Mouse (Mus musculus) embryonic facial prominence, embryonic 11.5 days (tissue): ENCODE measurements around the gene Cog8. TPM values are rescaled to one million over a fixed set of nuclear protein-coding genes. Genes with fewer than 3 reads are reported as not detected.
"Not testable (repeated sequence)": the region's sequence is repeated elsewhere in the genome, so short reads cannot be mapped to it uniquely, and the experiment has no call there.

Experiments
- ATAC-seq: fragments of 200-750 bp; cut with Nextera tagmentation; replicated peaks from 2 replicates; pipeline ENCODE4 v1.8.0; 2017; ENCODE audit warnings: low read depth; ENCODE audit not compliant: insufficient number of reproducible peaks, low FRiP score, low TSS enrichment
- DNase-seq: peaks from one replicate; pipeline ENCODE4 v3.0.0-alpha.2; 2015; ENCODE audit warnings: low spot score
- H3K27ac ChIP-seq: fragments of 300-500 bp; sonication (generic); replicated peaks from 2 replicates; pipeline ENCODE4 v1.5.1; 2014; ENCODE audit warnings: mild to moderate bottlenecking, low read depth, low read length, control low read depth
- H3K27me3 ChIP-seq: fragments of 300-500 bp; sonication (generic); 2 replicates; pipeline ENCODE4 v1.6.1; 2014; ENCODE audit warnings: mild to moderate bottlenecking, low read length, moderate library complexity, mixed read lengths; ENCODE audit not compliant: control insufficient read depth, insufficient read depth
- H3K36me3 ChIP-seq: fragments of 300-500 bp; sonication (generic); replicated peaks from 2 replicates; pipeline ENCODE4 v1.6.1; 2014; ENCODE audit warnings: low read depth, mild to moderate bottlenecking, low read length, moderate library complexity, mixed read lengths; ENCODE audit not compliant: control insufficient read depth, insufficient read depth
- H3K4me1 ChIP-seq: fragments of 300-500 bp; sonication (generic); 2 replicates; pipeline ENCODE4 v1.6.1; 2014; ENCODE audit warnings: low read length, mixed read lengths; ENCODE audit not compliant: control insufficient read depth, insufficient read depth
- H3K4me2 ChIP-seq: fragments of 300-500 bp; sonication (generic); 2 replicates; pipeline ENCODE4 v1.6.1; 2014; ENCODE audit warnings: low read depth, mild to moderate bottlenecking, control low read depth, low read length, moderate library complexity
- H3K4me3 ChIP-seq: fragments of 300-500 bp; sonication (generic); 2 replicates; pipeline ENCODE4 v1.5.1; 2014; ENCODE audit warnings: low read depth, low read length, control low read depth
- H3K9ac ChIP-seq: fragments of 300-500 bp; sonication (generic); replicated peaks from 2 replicates; pipeline ENCODE4 v1.6.1; 2014; ENCODE audit warnings: mild to moderate bottlenecking, control low read depth, low read length
- H3K9me3 ChIP-seq: fragments of 300-500 bp; sonication (generic); replicated peaks from 2 replicates; pipeline ENCODE4 v1.6.1; 2016; ENCODE audit warnings: mild to moderate bottlenecking, low read length, inconsistent platforms, mixed read lengths; ENCODE audit not compliant: control insufficient read depth
- WGBS: fragments of 180-500 bp; shearing (Covaris S2); extraction: QIAGEN DNeasy Blood & Tissue Kit; methylation state at CpG from one replicate; pipeline ENCODE4 v1.1.7; 2014; 5-methylcytosine and 5-hydroxymethylcytosine counted together
- microRNA-seq: library from miRNA; unstranded; fragments of <30 nt; microRNA quantifications from one replicate; pipeline ENCODE4, GENCODE M21; 2016; ENCODE audit warnings: borderline number of aligned reads
- polyA plus RNA-seq: library from polyadenylated mRNA; unstranded; fragments of >200 nt; fragmentation: Nextera tagmentation; extraction: Ambion mirVana; gene quantifications from 2 replicates; pipeline ENCODE4 v1.2.1, GENCODE M21; 2014

Gene Cog8
- polyA plus RNA-seq, 1 experiment from 2014 or later = 42.0 TPM

DNA sequence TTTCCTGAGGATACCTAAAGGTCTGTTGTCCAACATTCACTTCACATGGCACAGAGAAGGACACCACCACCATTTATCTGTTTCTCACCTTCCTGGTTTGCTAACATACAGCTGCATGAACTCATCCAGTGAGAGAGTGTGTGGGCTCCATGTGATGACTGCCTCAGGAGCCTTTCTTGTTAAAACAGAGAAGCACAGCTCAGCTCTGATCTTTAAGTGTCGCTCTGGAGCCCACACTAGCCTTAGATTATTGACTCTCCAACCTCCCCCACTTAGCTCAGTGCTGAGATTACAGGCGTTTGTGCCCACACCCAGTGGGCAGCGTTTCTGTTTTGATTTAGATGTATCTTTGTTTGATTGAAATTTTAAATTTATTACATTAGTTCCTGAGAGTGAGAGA is 48.7 kb downstream of the Cog8 start:
- H3K36me3 ChIP-seq = 0 out of 2 replicates have a peak, but pooled peaks cover 3% of the 10 kb centered on the region
- no peak overlapping the region for H3K27ac ChIP-seq
- no peaks in the 10 kb centered on the region for H3K27me3 ChIP-seq
- no peak for ATAC-seq
- no peak overlapping the region for H3K4me3 ChIP-seq
- H3K4me1 ChIP-seq = no peaks in the 10 kb centered on the region
- no peak overlapping the region for H3K4me2 ChIP-seq
- WGBS = 88% methylated on average over 3 of the region's 3 CpGs
- no peaks in the 10 kb centered on the region for H3K9me3 ChIP-seq
- DNase-seq = no peak
- no peak overlapping the region for H3K9ac ChIP-seq

- 33% methylated on average over 5 of the region's 5 CpGs for WGBS
- Histone ChIP-seq H3K36me3 (no peaks in the 10 kb centered on the region), H3K9ac (no peak overlapping the region)
Measured at GRCm38 (mm10) chr8:107002532-107002931, 54.0 kb downstream of the Cog8 start.

DNA sequence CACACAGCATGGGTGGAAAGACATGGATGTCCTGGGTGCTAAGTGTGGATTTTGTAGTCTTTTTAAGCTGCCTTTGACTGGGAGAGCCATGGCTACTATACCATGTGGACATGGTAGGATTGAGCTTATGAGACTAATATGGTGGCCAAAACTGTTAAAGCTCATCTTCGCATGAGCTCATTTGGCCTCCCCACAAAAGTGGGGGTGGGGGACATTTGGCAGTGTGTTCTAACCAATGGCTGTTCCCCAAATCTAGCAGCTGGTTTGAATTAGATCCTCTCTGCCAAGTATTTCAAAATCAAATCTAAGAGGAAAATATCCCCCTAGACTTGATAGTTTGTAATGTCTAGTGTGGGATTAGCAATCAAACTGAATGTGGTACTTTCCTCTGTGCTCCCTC is 57.4 kb downstream of the Cog8 start:
- DNase-seq (peak; percentile 43), ATAC-seq (no peak)
- H3K9me3 ChIP-seq = no peaks in the 10 kb centered on the region
- no peaks in the 10 kb centered on the region for H3K27me3 ChIP-seq
- 73% methylated on average over 1 of the region's 1 CpGs for WGBS
- peaks cover 3% of the 10 kb centered on the region; the same call in 1 of the 2 replicates for H3K36me3 ChIP-seq
- no peak overlapping the region for H3K27ac ChIP-seq
- H3K4me3 ChIP-seq = no peak overlapping the region
- H3K4me2 ChIP-seq = no peak overlapping the region
- H3K9ac ChIP-seq = no peak overlapping the region
- no peaks in the 10 kb centered on the region for H3K4me1 ChIP-seq

More at GRCm38 (mm10) chr8:107002532-107002931, 54.0 kb downstream of the Cog8 start:
- H3K9me3 ChIP-seq = no peaks in the 10 kb centered on the region
- H3K27ac ChIP-seq = no peak overlapping the region
- ATAC-seq (0 out of 2 replicates have a peak, but pooled peaks have one; percentile 67), DNase-seq (peak; percentile 92)
- no peaks in the 10 kb centered on the region for H3K4me1 ChIP-seq
- H3K27me3 ChIP-seq = no peaks in the 10 kb centered on the region
- H3K4me2 ChIP-seq = no peak overlapping the region
- H3K4me3 ChIP-seq = no peak overlapping the region

- 79% methylated on average over 4 of the region's 4 CpGs for WGBS
- Histone ChIP-seq H3K9ac (no peak overlapping the region), H3K4me2 (no peak overlapping the region), H3K36me3 (peaks cover 3% of the 10 kb centered on the region; the same call in 1 of the 2 replicates), H3K9me3 (no peaks in the 10 kb centered on the region), H3K27ac (no peak overlapping the region), H3K4me3 (no peak overlapping the region), H3K27me3 (no peaks in the 10 kb centered on the region), H3K4me1 (no peaks in the 10 kb centered on the region)
- ATAC-seq = no peak
- no peak for DNase-seq
Measured at GRCm38 (mm10) chr8:106997416-106997815, 59.1 kb downstream of the Cog8 start.

DNA sequence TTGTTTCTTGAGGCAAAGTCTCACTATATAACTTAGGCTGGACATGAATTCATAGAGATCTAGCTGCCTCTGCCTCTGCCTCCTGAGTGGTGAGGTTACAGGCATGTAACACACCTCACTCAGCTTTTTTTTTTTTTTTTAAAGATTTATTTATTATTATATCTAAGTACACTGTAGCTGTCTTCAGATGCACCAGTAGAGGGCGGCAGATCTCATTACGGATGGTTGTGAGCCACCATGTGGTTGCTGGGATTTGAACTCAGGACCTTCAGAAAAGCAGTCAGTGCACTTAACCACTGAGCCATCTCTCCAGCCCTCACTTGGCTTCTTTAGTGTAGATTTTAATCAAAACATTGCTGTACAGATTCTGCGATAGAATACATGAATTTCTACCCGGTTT is 60.1 kb downstream of the Cog8 start:
- not testable (repeated sequence) for H3K9ac ChIP-seq, H3K9me3 ChIP-seq, ATAC-seq, H3K4me1 ChIP-seq, H3K27ac ChIP-seq, H3K4me3 ChIP-seq, H3K27me3 ChIP-seq, DNase-seq, H3K36me3 ChIP-seq, H3K4me2 ChIP-seq
- 82% methylated on average over 4 of the region's 4 CpGs for WGBS

Small RNAs within 50 kb of the gene (microRNA-seq; reads per million reads assigned to microRNA genes)
- gene Mir7075 = 3.8 reads per million

Other genes with a start within 250 kb of the Cog8 start
- gene Has3, start 186.4 kb downstream of the Cog8 start, polyA plus RNA-seq = 0.18 and 0.31 TPM in 2 replicates
- gene Utp4, start 163.1 kb downstream of the Cog8 start, polyA plus RNA-seq = 90.3 and 93.0 TPM in 2 replicates
- gene Sntb2, start 120.9 kb downstream of the Cog8 start, polyA plus RNA-seq = 7.4 TPM in 2 replicates
- 88.3 and 93.7 TPM in 2 replicates for gene Vps4a, start 25.5 kb downstream of the Cog8 start, polyA plus RNA-seq
- 44.8 and 48.3 TPM in 2 replicates for gene Pdf, start 8.1 kb downstream of the Cog8 start, polyA plus RNA-seq
- 113 and 114 TPM in 2 replicates for gene Nip7, start 188 bp upstream of the Cog8 start, polyA plus RNA-seq
- gene Tmed6, start 9.0 kb upstream of the Cog8 start, polyA plus RNA-seq = not detected in 2 replicates
- 16.1 and 16.5 TPM in 2 replicates for gene Terf2, start 39.9 kb upstream of the Cog8 start, polyA plus RNA-seq
- 137 and 145 TPM in 2 replicates for gene Cyb5b, start 94.0 kb upstream of the Cog8 start, polyA plus RNA-seq
- 8.8 and 9.1 TPM in 2 replicates for gene Nfat5, start 236.8 kb upstream of the Cog8 start, polyA plus RNA-seq